Mouse (Mus musculus) activated CD4-positive, CD25-positive, alpha-beta regulatory T cell, adult 9 weeks (primary cell): Measurements from ENCODE around the gene Gm8871. TPM values are rescaled to one million over a fixed set of nuclear protein-coding genes. Genes with fewer than 3 reads are reported as not detected.

Source experiments
- polyA plus RNA-seq: library from polyadenylated mRNA; unstranded; fragments of 100-300 nt; shearing (Covaris generic); gene quantifications from one replicate; pipeline ENCODE4 v1.2.1, GENCODE M21; 2017

Gene Gm8871
- not detected for polyA plus RNA-seq

GRCm38 (mm10) chr5:10947505-10947904, at the start of gene Gm8871, which contains the start of gene Gm8857:
Gene Gm8871 (plus strand): TSS chr5:10947805.
Gene Gm8857 (plus strand): TSS chr5:10947807.

Other genes starting within 250 kb of the Gm8871 start
- 0.42 TPM for gene Gm8857, start within 50 bp of the Gm8871 start, polyA plus RNA-seq
- not detected for gene Gm8879, start 179.8 kb downstream of the Gm8871 start, polyA plus RNA-seq
- not detected for gene Gm5861, start 235.3 kb downstream of the Gm8871 start, polyA plus RNA-seq